Mouse (Mus musculus) stomach, postnatal 0 days (tissue): ENCODE measurements around the gene Olfr194. TPM values are rescaled to one million over a fixed set of nuclear protein-coding genes. Genes with fewer than 3 reads are reported as not detected.

Experiments
- ATAC-seq: fragments of 200-750 bp; cut with Nextera tagmentation; 2 replicates; pipeline ENCODE4 v1.8.0; 2017; ENCODE audit not compliant: low FRiP score, low TSS enrichment
- DNase-seq: peaks from one replicate; pipeline ENCODE4 v3.0.0-alpha.2; 2016; ENCODE audit warnings: low spot score
- H3K27ac ChIP-seq: fragments of 300-500 bp; sonication (generic); replicated peaks from 2 replicates; pipeline ENCODE4 v1.5.1; 2014; ENCODE audit warnings: mild to moderate bottlenecking, control low read depth
- H3K27me3 ChIP-seq: fragments of 300-500 bp; sonication (generic); 2 replicates; pipeline ENCODE4 v1.6.1; 2014; ENCODE audit warnings: low read length; ENCODE audit not compliant: control insufficient read depth, insufficient read depth
- H3K36me3 ChIP-seq: fragments of 300-500 bp; sonication (generic); 2 replicates; pipeline ENCODE4 v1.6.1; 2014; ENCODE audit warnings: low read length, mixed read lengths; ENCODE audit not compliant: control insufficient read depth, insufficient read depth
- H3K4me1 ChIP-seq: fragments of 300-500 bp; sonication (generic); replicated peaks from 2 replicates; pipeline ENCODE4 v1.6.1; 2014; ENCODE audit warnings: antibody characterized with exemption; ENCODE audit not compliant: control insufficient read depth, insufficient read depth
- H3K4me2 ChIP-seq: fragments of 300-500 bp; sonication (generic); replicated peaks from 2 replicates; pipeline ENCODE4 v1.6.1; 2014; ENCODE audit warnings: low read depth, mild to moderate bottlenecking, control low read depth, moderate library complexity
- H3K4me3 ChIP-seq: fragments of 300-500 bp; sonication (generic); 2 replicates; pipeline ENCODE4 v1.5.1; 2014; ENCODE audit warnings: low read depth, low read length, control low read depth
- H3K9ac ChIP-seq: fragments of 300-500 bp; sonication (generic); 2 replicates; pipeline ENCODE4 v1.6.1; 2014; ENCODE audit warnings: mild to moderate bottlenecking, low read length, control low read depth, mixed read lengths
- H3K9me3 ChIP-seq: fragments of 300-500 bp; sonication (generic); 2 replicates; pipeline ENCODE4 v1.6.1; 2016; ENCODE audit warnings: low read length; ENCODE audit not compliant: control insufficient read depth
- CTCF ChIP-seq: IDR thresholded peaks from 2 replicates; pipeline ENCODE4 v1.5.1; 2016; ENCODE audit warnings: antibody characterized with exemption, low read depth, mild to moderate bottlenecking, moderate library complexity
- EP300 ChIP-seq: optimal IDR thresholded peaks from 2 replicates; pipeline ENCODE3; 2016; ENCODE audit warnings: antibody characterized with exemption
- WGBS: fragments of 180-500 bp; shearing (Covaris S2); extraction: QIAGEN DNeasy Blood & Tissue Kit; methylation state at CpG from one replicate; pipeline ENCODE4 v1.1.7; 2014; 5-methylcytosine and 5-hydroxymethylcytosine counted together
- polyA plus RNA-seq: library from polyadenylated mRNA; unstranded; fragments of >200 nt; fragmentation: Nextera tagmentation; extraction: Ambion mirVana; gene quantifications from 2 replicates; pipeline ENCODE4 v1.2.1, GENCODE M21; 2015

Olfr194 gene
- polyA plus RNA-seq, 1 experiment from 2014 or later: not detected

GRCm38 (mm10) chr16:59073520-59073919, 47.3 kb downstream of the Olfr194 start:
- WGBS: 85% methylated on average over 1 of the region's 1 CpGs
- H3K4me1 ChIP-seq: no peaks in the 10 kb centered on the region
- no peak overlapping the region for H3K4me3 ChIP-seq
- H3K27me3 ChIP-seq: no peaks in the 10 kb centered on the region
- H3K36me3 ChIP-seq: no peaks in the 10 kb centered on the region
- DNase-seq (no peak), ATAC-seq (no peak)
- H3K9me3 ChIP-seq: no peaks in the 10 kb centered on the region
- H3K9ac ChIP-seq: no peak overlapping the region
- H3K27ac ChIP-seq: no peak overlapping the region
- no peak for TF ChIP-seq CTCF
- TF ChIP-seq EP300: no peak
- H3K4me2 ChIP-seq: no peak overlapping the region

DNA sequence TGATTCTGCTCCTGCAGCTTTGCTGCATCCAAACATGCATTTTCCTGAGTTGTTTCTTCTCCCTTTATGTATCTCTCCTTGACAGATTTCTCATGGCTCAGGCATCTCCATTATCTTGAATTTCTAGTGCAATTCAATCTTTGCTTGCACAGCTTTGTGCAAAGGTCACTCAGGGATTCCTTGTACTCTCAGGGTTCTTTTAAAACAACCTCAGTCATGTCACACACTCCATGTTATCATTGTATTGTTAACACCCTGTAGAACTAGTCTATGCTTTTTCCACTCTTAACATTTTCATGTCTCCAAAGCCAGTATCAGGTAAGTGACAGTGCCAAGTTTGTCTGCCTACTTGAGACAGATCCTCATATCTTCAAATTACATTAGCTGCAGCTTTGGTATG, 49.1 kb downstream of the Olfr194 start:
- Histone ChIP-seq H3K27me3 (no peaks in the 10 kb centered on the region), H3K4me3 (no peak overlapping the region), H3K4me2 (no peak overlapping the region), H3K4me1 (no peaks in the 10 kb centered on the region), H3K9ac (no peak overlapping the region), H3K27ac (no peak overlapping the region), H3K36me3 (no peaks in the 10 kb centered on the region), H3K9me3 (no peaks in the 10 kb centered on the region)
- no peak for DNase-seq
- ATAC-seq: no peak
- TF ChIP-seq EP300 (no peak), CTCF (no peak)

Other genes with a start within 250 kb of the Olfr194 start
- gene Olfr177, start 246.3 kb downstream of the Olfr194 start, polyA plus RNA-seq: not detected in 2 replicates
- not detected in 2 replicates for gene Olfr178, start 229.0 kb downstream of the Olfr194 start, polyA plus RNA-seq
- gene Olfr181, start 192.3 kb downstream of the Olfr194 start, polyA plus RNA-seq: not detected in 2 replicates
- not detected in 2 replicates for gene Olfr180, start 191.7 kb downstream of the Olfr194 start, polyA plus RNA-seq
- gene Olfr183, start 125.7 kb downstream of the Olfr194 start, polyA plus RNA-seq: not detected in 2 replicates
- gene Olfr186, start 90.8 kb downstream of the Olfr194 start, polyA plus RNA-seq: not detected in 2 replicates
- gene Olfr187, start 81.3 kb downstream of the Olfr194 start, polyA plus RNA-seq: not detected in 2 replicates
- not detected in 2 replicates for gene Olfr190, start 43.1 kb downstream of the Olfr194 start, polyA plus RNA-seq
- gene Olfr191, start 31.2 kb downstream of the Olfr194 start, polyA plus RNA-seq: not detected in 2 replicates
- gene Olfr193, start 9.2 kb downstream of the Olfr194 start, polyA plus RNA-seq: not detected in 2 replicates
- not detected in 2 replicates for gene Olfr195, start 26.0 kb upstream of the Olfr194 start, polyA plus RNA-seq
- gene Olfr196, start 49.4 kb upstream of the Olfr194 start, polyA plus RNA-seq: not detected in 2 replicates
- gene Olfr198, start 82.5 kb upstream of the Olfr194 start, polyA plus RNA-seq: not detected in 2 replicates
- not detected in 2 replicates for gene Olfr199, start 98.7 kb upstream of the Olfr194 start, polyA plus RNA-seq
- gene Olfr201, start 151.6 kb upstream of the Olfr194 start, polyA plus RNA-seq: not detected in 2 replicates
- not detected in 2 replicates for gene Olfr202, start 165.7 kb upstream of the Olfr194 start, polyA plus RNA-seq
- not detected in 2 replicates for gene Olfr203, start 177.8 kb upstream of the Olfr194 start, polyA plus RNA-seq
- not detected in 2 replicates for gene Olfr204, start 197.2 kb upstream of the Olfr194 start, polyA plus RNA-seq
- not detected in 2 replicates for gene Olfr205, start 210.1 kb upstream of the Olfr194 start, polyA plus RNA-seq
- not detected in 2 replicates for gene Olfr206, start 228.2 kb upstream of the Olfr194 start, polyA plus RNA-seq
- not detected in 2 replicates for gene Olfr209, start 242.9 kb upstream of the Olfr194 start, polyA plus RNA-seq